Mouse (Mus musculus) heart, adult 2 months (tissue): ENCODE results near the gene Il18rap.

Experiments
- CTCF ChIP-seq: fragments of 200-600 bp; IDR thresholded peaks from 2 replicates; pipeline ENCODE4 v1.8.1; 2022; ENCODE audit warnings: antibody characterized with exemption, mild to moderate bottlenecking, moderate library complexity
- EP300 ChIP-seq: fragments of 200-500 bp; IDR thresholded peaks from 2 replicates; pipeline ENCODE4 v1.6.1; 2011; ENCODE audit warnings: low read depth, low read length, control low read depth; ENCODE audit not compliant: insufficient read depth

GRCm38 (mm10) chr1:40476756-40477155 lies 38.4 kb upstream of the Il18rap start:
- no peak for TF ChIP-seq CTCF
- no peak for TF ChIP-seq EP300
